Mouse (Mus musculus) adrenal gland, adult 18-20 months (tissue): Measurements from ENCODE around the gene Ly6f. TPM values are rescaled to one million over a fixed set of nuclear protein-coding genes. Genes with fewer than 3 reads are reported as not detected.

Experiments used
- DNase-seq, 2 experiments: peaks; one replicate each; pipeline ENCODE4 v3.0.0; 2021 to 2022; ENCODE audit warnings: low spot score in 2 of 2
- total RNA-seq, 2 experiments: library from RNA; stranded (reverse); gene quantifications; 1 replicate in 1 of 2; 2 replicates in 1 of 2; pipeline ENCODE4 v1.2.3; 2021

Ly6f gene
- total RNA-seq, 2 experiments from 2014 or later: not detected

GRCm38 (mm10) chr15:75317255-75317654 is 49.0 kb downstream of the Ly6f start:
- no peak for DNase-seq

- DNase-seq: no peak
Measured at GRCm38 (mm10) chr15:75318584-75318983, 50.4 kb downstream of the Ly6f start.

GRCm38 (mm10) chr15:75320104-75320503 is 51.9 kb downstream of the Ly6f start:
- DNase-seq: no peak

Other genes with a start within 250 kb of the Ly6f start
- 100 to 1,000 TPM; 112 to 134 TPM for gene Ly6c1, start 219.6 kb upstream of the Ly6f start, total RNA-seq
- gene Ly6c2, start 156.5 kb upstream of the Ly6f start, total RNA-seq: 1 to 10 TPM; 5.3 to 5.9 TPM
- not detected for gene Ly6g, start 113.2 kb upstream of the Ly6f start, total RNA-seq
- gene BC025446, start 52.0 kb upstream of the Ly6f start, total RNA-seq: not detected